Mouse (Mus musculus): ENCODE measurements around the gene Dock8.

The Dock8 gene

GRCm38 (mm10) chr19:25122417-25122816 is 123.1 kb downstream of the Dock8 start:
- no peak for DNase-seq (ENCODE audit: low spot score in 2 of 2)

- DNase-seq (ENCODE audit: low spot score in 2 of 2), result no peak
Measured at GRCm38 (mm10) chr19:25123031-25123430, 123.7 kb downstream of the Dock8 start.

GRCm38 (mm10) chr19:25123461-25123860 is 124.1 kb downstream of the Dock8 start:
- DNase-seq (ENCODE audit: low spot score in 2 of 2), result no peak

- no peak for DNase-seq (ENCODE audit: low spot score in 2 of 2)
Measured at GRCm38 (mm10) chr19:25132322-25132721, 133.0 kb downstream of the Dock8 start.

GRCm38 (mm10) chr19:25133959-25134358 is 134.6 kb downstream of the Dock8 start:
- DNase-seq (ENCODE audit: low spot score in 2 of 2), result no peak

GRCm38 (mm10) chr19:25136171-25136570 is 136.8 kb downstream of the Dock8 start:
- DNase-seq (ENCODE audit: low spot score in 2 of 2), result no peak

- DNase-seq (ENCODE audit: low spot score in 2 of 2), result peak in 1 of 2 experiments; percentile 44
Measured at GRCm38 (mm10) chr19:25137907-25138820, 138.8 kb downstream of the Dock8 start.

GRCm38 (mm10) chr19:25144110-25145028 is 145.0 kb downstream of the Dock8 start:
- no peak for DNase-seq (ENCODE audit: low spot score in 2 of 2)

- DNase-seq (ENCODE audit: low spot score in 2 of 2), result no peak
Measured at GRCm38 (mm10) chr19:25145116-25145515, 145.8 kb downstream of the Dock8 start.

- DNase-seq (ENCODE audit: low spot score in 2 of 2), result no peak
Measured at GRCm38 (mm10) chr19:25146122-25146521, 146.8 kb downstream of the Dock8 start.

GRCm38 (mm10) chr19:25149788-25150187 is 150.5 kb downstream of the Dock8 start:
- DNase-seq (ENCODE audit: low spot score in 2 of 2), result no peak

GRCm38 (mm10) chr19:25154506-25155178 is 155.3 kb downstream of the Dock8 start:
- DNase-seq (ENCODE audit: low spot score in 2 of 2), result no peak

GRCm38 (mm10) chr19:25155250-25155649 is 155.9 kb downstream of the Dock8 start:
- DNase-seq (ENCODE audit: low spot score in 2 of 2), result no peak

GRCm38 (mm10) chr19:25155709-25156108 is 156.4 kb downstream of the Dock8 start:
- no peak for DNase-seq (ENCODE audit: low spot score in 2 of 2)

- DNase-seq (ENCODE audit: low spot score in 2 of 2), result no peak
Measured at GRCm38 (mm10) chr19:25162270-25162669, 162.9 kb downstream of the Dock8 start.

GRCm38 (mm10) chr19:25163426-25163825 is 164.1 kb downstream of the Dock8 start:
- no peak for DNase-seq (ENCODE audit: low spot score in 2 of 2)

- no peak for DNase-seq (ENCODE audit: low spot score in 2 of 2)
Measured at GRCm38 (mm10) chr19:25166412-25166811, 167.1 kb downstream of the Dock8 start.

- peak in 1 of 2 experiments; percentile 42 for DNase-seq (ENCODE audit: low spot score in 2 of 2)
Measured at GRCm38 (mm10) chr19:25171395-25171794, 172.1 kb downstream of the Dock8 start.

- no peak for DNase-seq (ENCODE audit: low spot score in 2 of 2)
Measured at GRCm38 (mm10) chr19:25176746-25177145, 177.4 kb downstream of the Dock8 start.

- DNase-seq (ENCODE audit: low spot score in 2 of 2), result no peak
Measured at GRCm38 (mm10) chr19:25180024-25180423, 180.7 kb downstream of the Dock8 start.

GRCm38 (mm10) chr19:25180547-25180946 is 181.2 kb downstream of the Dock8 start:
- no peak for DNase-seq (ENCODE audit: low spot score in 2 of 2)

- DNase-seq (ENCODE audit: low spot score in 2 of 2), result no peak
Measured at GRCm38 (mm10) chr19:25184076-25184475, 184.7 kb downstream of the Dock8 start.
